Mouse (Mus musculus) heart, adult 8-10 months (tissue): ENCODE data around the gene Mmp14. TPM values are rescaled to one million over a fixed set of nuclear protein-coding genes. Genes with fewer than 3 reads are reported as not detected.

Experiments
- DNase-seq: peaks from one replicate; pipeline ENCODE4 v3.0.0; 2022; ENCODE audit warnings: low spot score
- total RNA-seq, 4 experiments: library from RNA; stranded (reverse); gene quantifications; 2 replicates each; pipeline ENCODE4 v1.2.4; 2022

The Mmp14 gene
- total RNA-seq, 4 experiments from 2014 or later, result 7.4 to 12.1 (median 9.2) TPM

- no peak for DNase-seq
Measured at GRCm38 (mm10) chr14:54433941-54434531, 2.6 kb downstream of the Mmp14 start.

GRCm38 (mm10) chr14:54435194-54435918 lies 3.9 kb downstream of the Mmp14 start:
- DNase-seq, result no peak

GRCm38 (mm10) chr14:54439155-54439554 lies 7.7 kb downstream of the Mmp14 start:
- no peak for DNase-seq

- no peak for DNase-seq
Measured at GRCm38 (mm10) chr14:54439610-54440009, 8.2 kb downstream of the Mmp14 start.

- DNase-seq, result no peak
Measured at GRCm38 (mm10) chr14:54440538-54440937, 9.1 kb downstream of the Mmp14 start.

GRCm38 (mm10) chr14:54441365-54441764 lies 10.0 kb downstream of the Mmp14 start:
- DNase-seq, result no peak

- no peak for DNase-seq
Measured at GRCm38 (mm10) chr14:54442548-54442947, 11.1 kb downstream of the Mmp14 start.

GRCm38 (mm10) chr14:54443196-54443595 lies 11.8 kb downstream of the Mmp14 start:
- peak; percentile 37 for DNase-seq

GRCm38 (mm10) chr14:54443712-54444618 lies 12.6 kb downstream of the Mmp14 start:
- peak; percentile 84 for DNase-seq

- no peak for DNase-seq
Measured at GRCm38 (mm10) chr14:54445476-54445875, 14.1 kb downstream of the Mmp14 start.

- no peak for DNase-seq
Measured at GRCm38 (mm10) chr14:54453566-54453965, 22.2 kb downstream of the Mmp14 start.

GRCm38 (mm10) chr14:54454669-54455528 lies 23.5 kb downstream of the Mmp14 start:
- no peak for DNase-seq

- DNase-seq, result no peak
Measured at GRCm38 (mm10) chr14:54457907-54458569, 26.6 kb downstream of the Mmp14 start.

GRCm38 (mm10) chr14:54462146-54462545 lies 30.7 kb downstream of the Mmp14 start:
- no peak for DNase-seq

GRCm38 (mm10) chr14:54463108-54463958 lies 31.9 kb downstream of the Mmp14 start:
- no peak for DNase-seq

GRCm38 (mm10) chr14:54463959-54464292 lies 32.5 kb downstream of the Mmp14 start, which contains the start of gene Lrp10:
TSS of gene Lrp10 (plus strand) at chr14:54464137.
- peak; percentile 82 for DNase-seq

- DNase-seq, result peak; percentile 64
Measured at GRCm38 (mm10) chr14:54464293-54465005, 33.0 kb downstream of the Mmp14 start.

GRCm38 (mm10) chr14:54471467-54471866 lies 40.1 kb downstream of the Mmp14 start:
- no peak for DNase-seq

GRCm38 (mm10) chr14:54472671-54473070 lies 41.3 kb downstream of the Mmp14 start:
- DNase-seq, result no peak
